Mouse (Mus musculus) lung, postnatal 36 days (tissue): ENCODE measurements around the gene Wdtc1.

Experiments
- DNase-seq: peaks from one replicate; pipeline ENCODE4 v3.0.0; 2022; ENCODE audit warnings: mixed read lengths

Wdtc1 gene

DNA sequence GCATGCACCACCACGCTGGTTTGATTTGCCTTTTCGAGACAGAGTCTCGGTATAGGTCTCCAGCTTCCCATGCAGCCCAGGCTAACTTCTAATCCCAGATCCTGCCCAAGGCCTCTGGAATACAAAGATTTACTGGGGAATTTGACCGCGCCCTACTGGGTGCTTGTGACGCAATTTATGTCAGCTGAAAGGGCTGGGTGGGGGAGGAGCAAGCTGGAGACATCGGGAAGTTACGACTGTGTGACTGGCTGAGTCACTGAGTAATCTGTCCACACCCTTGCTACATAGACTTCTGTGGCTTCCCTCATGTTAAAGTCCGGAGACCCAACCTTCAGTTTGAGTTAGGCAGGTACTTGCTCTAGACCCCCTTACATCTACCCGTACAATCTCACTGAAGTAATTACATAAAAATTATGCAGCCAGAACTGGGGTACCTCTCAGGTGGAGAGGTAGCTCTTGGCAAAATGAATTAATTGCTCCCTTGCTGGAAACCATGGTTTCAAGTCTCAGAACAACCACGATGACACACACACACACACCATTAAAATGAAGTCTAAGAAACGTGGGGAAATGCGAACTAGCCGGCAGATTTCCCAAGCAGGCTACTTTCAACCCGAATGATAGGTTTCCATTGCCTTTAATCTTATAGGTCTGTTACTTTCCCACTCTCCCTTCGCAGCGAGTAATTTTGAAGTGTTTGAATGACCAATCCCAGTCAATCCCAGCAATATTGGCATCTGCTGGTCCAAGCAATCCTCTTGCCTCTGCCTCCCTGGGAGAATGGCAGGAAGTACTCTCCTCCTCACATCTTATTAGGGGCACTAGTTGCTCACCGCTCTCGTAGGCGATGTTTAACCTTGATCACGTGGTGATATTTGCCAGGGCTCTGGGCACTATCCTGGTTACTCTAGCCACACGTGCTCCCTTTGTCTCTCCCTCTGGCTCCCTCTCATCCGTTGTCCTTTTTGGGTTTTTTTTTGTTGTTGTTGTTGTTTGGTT lies at the start of gene Wdtc1:
Gene Wdtc1 (minus strand): TSS at position 115 of the 999 bp plus-strand sequence.
- DNase-seq = peak; percentile 62

DNA sequence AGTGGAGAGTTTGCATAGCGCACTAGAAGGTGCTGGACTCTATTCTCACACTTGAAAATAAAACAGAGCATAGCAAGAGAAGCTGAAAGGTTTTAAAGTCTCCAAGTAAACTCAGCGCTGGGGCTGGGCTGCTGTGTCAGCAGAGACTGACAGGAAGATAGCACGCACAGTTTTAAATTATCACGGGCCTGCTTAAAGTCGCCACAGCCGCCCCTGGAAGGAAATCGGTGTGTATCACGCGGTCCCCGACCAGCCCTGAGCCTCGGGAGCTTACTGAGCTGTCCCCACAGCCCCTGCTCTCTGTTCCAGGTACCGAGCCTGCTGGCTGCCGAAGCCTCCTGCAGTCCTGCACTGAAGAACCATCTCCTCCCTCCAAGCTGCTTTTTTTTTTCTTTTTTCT lies 48.7 kb upstream of the Wdtc1 start:
- no peak for DNase-seq

DNA sequence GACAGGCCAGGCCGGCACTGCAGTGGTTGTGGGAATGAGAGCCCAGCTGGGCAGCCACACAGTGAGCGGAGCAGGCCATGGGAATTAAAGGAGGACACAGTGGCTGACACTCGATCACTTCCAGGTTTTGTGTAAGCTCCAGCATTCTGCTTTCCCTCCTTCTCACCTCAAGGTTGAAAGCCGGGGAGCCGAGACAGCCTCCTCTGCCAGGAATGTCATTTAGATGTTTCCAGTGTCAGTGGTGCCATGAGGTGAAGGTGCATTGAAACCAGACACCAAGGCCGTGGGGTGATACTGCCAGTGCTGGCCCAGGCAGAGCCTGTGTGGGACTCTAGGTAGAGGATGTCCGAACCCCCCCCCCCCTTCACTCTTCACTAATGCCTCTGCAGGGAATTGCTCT lies 46.8 kb upstream of the Wdtc1 start:
- DNase-seq = no peak

DNA sequence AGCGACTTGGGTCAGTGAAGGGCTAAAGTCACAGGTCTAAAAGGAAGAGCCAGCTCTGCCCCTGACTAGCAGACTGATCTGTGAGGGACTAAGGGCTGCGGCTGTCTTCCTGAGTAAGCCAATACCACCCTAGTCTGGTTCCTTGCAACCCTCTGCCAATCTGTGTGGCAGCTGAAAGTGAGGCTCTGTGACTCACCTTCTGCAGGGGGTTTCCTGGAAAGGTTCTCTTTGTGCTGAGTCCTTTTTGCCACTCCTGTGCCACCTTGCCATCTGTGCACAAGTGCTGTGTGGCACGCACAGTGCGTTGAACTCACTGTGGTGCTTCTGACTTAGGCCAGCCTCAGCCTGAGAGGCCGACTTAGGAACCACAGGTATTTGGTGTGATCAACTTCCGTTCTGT lies 46.2 kb upstream of the Wdtc1 start:
- no peak for DNase-seq

DNA sequence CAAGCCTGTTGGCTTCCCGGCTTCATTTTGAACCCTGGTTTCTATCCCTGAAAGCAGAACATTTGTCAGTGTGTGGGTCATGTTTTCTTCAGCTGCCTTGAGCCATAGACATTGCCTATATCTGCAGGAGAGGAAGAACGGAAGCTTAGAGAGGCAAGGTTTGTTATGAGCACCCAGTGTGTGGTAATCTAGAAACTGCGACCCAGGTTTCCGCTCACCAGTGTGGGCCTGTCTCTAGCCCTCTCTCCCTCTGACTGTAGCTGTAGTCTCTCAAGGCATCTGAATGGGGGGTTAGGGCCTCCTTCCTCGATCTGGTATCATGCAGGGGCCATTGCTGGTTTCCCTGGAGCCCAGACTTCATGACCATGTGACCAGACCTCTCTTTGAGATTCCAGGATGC lies 45.3 kb upstream of the Wdtc1 start:
- no peak for DNase-seq

DNA sequence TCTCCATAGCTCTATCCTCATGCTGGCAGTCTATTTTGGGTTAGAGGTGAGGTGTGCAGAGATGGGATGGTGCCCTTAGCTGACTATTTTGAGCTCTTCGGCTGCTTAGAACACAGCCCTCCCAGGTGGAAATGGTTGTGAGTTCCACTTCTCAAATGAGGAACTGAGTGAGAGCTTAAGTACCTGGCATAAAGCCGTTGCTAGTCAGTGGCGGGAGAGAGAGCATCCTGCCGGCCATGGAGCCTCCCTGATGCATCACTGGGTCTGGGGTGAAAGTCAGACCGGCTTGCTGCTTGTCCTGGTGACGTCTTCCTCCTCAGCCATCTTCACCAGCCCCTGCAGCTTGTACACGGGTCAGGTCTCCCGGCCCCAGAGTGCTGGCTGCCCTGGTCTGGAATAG lies 44.7 kb upstream of the Wdtc1 start:
- no peak for DNase-seq

DNA sequence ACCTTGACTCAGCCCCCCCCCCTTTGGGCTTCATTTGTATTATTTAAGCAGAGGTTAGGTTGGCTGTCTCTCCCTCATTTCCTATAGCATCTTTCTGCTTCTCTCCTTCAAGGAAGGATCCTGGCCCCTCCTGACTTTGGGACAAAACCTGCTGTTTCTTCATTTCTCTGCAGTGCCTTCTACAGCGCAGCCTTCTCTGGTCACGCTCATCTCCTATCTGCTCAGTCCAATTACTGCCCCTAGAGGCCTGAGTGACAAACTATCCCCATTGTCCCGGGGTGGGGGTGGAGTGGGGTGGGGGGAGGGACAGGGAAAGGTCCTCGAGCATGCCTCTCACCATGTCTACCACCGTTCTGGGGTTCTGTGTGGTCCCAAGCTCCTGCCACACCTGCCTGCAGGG lies 44.0 kb upstream of the Wdtc1 start:
- DNase-seq = no peak

DNA sequence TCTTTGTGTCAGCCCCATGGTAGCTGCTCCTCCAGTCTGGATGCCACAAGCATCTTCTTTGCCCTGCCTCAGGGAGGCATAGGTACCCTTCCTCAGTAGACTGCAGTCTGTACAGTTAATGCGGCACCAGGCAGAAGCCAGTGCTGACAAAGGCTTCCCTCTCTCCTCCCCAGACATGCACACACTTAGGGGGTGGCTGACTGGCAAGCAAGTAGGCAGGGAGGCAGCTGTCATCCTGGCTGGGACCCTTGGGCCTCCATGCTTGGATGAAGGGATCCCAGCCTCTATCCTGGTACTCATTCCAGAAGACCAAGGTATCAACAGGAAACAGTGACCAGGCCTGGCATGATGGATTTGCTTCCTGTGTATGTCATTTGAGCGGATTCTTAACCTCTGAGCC lies 42.8 kb upstream of the Wdtc1 start:
- no peak for DNase-seq

DNA sequence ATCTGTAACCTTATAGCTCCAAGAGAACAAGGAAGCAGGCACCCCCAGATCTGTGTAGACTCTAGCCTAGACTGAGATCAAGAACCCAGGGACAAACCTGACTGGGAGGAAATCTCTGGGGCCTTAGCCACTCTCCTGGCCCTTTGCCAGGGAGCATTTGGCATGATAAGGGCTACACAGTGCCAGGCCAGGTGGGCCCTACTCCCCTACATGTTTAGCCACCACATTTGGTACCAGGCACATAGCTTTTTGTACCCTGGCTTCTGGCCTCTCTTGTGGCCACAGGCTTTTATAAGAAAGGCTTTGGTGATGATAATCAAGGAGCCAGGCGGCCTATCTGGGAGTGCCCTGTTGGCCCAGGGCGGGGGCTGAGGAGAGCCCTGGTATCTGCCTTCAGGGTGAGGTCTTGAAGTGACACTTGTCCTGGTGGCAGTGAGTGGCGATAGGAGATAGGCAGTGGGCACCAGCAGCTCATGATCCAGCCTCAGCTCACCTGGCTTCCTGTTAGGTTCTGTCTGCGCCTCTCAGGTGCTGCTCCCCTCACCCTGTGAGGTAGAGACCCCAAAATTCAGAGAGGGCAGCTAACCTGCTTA lies 41.8 kb upstream of the Wdtc1 start:
- no peak for DNase-seq

DNA sequence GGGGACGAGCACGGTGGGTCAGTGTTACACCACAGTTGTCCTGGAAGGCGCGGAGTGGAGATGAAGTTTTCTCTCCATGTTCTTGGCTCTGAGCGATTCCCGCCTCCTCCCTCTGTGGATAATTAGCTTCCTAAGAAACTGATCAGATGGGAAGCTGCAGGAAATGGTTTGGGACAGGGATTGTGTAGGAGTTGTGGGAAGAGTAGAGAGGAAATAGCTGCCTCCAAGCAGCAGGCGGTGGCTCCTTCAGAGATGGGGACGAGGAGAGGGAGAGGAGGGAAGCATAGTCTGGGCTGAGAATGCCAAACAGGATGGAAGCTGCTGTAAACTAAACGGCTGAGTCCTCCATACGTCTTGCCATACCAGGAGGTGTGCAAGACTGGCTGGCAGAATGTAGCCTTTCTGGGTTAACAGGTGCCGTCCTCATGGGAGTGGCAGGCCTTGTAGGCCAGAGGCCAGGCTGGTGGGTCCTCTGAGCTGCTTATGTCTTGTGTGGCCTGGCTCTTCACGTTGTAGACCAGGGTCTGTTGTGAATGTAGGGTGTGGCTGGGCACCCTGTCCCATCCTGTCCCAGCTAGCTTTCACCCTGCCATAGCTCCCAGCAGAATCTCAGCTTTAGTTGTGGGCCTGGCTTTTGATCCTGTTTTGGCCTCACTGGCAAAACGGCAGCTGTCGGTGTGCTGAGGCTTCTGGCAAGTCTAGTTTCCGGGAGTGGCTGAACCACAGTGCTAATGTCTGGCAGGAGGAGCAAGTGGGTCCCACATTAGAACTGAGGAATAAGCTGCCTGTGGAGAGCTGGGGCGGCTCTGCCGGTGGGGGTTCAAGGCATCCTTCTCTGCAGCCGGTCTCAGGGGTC lies 38.1 kb upstream of the Wdtc1 start:
- no peak for DNase-seq

DNA sequence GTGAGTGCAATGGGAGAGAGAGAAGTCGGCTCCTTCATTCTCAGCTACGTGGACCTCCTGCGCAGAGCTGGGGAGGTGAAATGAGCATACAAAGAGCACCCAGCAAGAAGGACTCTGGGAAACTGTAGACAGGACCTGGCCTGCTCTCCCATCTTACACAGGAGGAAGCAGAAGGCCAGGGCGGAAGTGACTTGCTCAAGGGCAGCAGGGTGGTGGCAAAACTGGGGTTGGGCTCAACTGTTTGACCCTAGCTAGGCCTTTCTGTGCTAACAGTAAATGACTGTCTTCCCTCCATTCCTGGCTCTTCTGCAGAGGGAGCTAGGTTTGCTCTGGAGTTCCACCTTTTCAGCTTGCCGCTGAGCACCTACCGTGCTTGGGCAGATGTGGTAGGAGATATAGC lies 37.3 kb upstream of the Wdtc1 start:
- DNase-seq = peak; percentile 43

DNA sequence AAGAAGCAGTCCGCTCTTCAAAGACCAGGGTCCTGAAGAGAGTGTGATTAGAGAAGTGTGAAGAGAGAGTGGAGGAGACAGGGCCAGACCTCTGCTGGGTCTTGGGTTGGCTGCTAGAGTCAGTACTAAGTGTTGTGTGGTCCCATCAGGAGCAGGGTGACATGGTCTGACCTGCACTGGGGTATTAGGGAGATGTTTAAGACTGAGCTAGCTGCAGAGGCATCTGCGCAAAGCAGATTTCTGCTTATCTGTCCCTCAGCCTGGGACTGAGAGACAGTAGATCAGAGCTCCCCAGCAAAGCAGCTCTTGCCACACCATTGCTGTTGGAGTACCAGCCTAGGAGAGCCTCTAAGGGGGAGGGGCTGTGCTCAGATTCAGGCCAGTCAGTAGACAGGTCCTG lies 36.8 kb upstream of the Wdtc1 start:
- no peak for DNase-seq

DNA sequence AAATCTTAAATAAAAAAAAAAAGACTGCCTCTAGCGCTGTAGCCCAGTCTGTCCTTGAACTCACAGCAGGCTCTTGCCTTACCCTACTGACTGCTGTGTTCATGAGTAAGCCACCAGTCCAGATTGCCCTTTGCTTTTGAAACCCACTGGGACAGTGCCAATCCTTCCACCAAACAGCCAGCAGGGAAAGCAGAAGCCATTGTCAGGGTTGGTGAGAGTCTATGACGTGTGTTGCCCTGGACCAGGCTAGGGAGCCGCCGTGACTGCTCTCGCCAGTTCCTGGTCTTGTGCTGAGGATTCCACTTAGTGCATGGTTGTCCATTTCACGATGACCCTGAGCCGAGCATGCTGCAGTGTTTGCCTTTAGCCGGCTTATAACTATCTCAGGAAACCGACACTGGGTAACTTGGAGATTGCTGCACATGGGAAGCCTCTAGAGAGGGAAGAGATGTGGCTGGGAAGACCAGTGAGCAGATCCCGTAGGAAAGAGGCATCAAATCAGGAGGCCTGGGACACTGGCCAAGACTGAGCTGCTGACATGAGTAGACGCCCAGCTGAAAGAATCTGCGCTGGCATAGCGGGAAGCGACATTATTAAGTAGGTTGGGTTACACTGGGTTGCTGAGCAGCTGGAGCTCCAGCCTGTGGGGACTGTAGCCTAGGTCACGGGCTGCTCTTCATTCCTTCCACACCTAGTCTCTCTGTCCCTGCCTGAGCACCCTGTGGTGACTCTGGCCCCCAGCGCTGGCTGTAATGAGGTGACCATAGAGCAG lies 35.7 kb upstream of the Wdtc1 start:
- peak; percentile 75 for DNase-seq

DNA sequence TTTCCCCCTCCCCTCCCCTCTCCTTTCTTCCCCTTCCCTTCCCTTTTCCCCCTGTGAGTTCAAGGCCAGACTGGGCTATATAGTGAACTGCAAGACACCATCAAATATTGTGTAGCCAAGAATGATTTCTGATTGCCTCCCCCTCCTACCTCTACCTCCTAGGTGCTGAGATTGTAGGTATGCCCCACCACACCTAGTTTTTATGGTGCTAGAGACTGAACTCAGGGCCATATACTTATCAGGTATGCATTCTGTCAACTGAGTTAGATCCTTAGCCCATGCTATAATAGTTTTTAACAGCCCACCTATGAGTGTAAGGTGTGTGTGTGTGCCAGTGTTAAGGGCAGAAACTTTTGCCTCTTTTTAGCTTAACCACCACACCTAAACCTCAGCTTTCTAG lies 33.8 kb upstream of the Wdtc1 start:
- DNase-seq = no peak

DNA sequence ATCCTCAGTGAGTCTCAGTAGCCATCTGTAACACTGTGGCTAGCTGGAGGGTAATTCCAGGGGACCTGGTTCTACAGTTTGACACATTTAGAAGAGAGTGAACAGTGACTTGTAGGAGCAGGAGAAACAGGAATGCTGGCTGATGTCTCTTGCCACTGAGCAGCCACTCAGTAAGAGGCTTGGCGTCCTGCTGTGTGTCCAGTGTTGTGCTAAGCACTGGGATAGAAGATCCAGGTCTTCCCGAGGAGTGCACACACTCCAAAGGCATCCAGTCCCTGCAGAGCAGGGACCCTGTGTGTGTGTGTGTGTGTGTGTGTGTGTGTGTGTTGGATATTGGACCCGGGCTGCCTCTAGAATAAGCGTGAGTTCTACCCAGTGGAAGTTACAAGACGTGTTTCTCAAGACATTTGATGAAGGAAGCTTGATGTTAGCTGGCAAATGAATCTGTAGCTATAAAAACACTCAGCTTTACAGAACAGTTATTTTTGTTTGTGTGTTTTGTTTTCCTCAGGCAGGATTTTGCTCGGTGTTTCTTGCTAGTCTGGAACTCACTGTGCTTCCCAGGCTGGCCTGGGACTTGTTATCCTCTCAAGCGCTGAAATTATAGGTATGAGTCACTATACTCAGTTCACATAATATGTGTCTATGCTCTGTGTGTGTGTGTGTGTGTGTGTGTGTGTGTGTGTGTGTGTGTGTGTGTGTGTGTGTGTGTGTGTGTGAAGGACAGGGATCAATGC lies 32.9 kb upstream of the Wdtc1 start:
- DNase-seq = no peak

DNA sequence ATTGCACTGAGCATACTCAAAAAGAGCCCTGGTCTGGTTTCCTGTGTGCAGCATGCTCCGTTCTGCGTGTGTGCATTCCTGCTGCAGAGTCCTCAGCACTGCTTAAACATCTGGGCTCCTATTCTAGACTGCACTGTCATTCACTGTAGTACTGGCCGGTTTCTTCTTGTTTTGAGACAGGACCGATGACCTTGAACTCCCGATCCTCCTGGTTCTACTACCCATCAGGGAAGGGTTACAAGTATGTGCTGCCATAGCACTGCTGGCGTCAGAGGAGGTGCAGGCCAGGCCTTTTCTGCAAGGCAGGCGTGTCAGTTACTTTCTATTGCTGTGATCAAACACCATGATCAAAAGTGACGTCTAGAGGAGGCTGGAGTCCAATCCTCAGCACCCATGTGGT lies 27.9 kb upstream of the Wdtc1 start:
- no peak for DNase-seq

DNA sequence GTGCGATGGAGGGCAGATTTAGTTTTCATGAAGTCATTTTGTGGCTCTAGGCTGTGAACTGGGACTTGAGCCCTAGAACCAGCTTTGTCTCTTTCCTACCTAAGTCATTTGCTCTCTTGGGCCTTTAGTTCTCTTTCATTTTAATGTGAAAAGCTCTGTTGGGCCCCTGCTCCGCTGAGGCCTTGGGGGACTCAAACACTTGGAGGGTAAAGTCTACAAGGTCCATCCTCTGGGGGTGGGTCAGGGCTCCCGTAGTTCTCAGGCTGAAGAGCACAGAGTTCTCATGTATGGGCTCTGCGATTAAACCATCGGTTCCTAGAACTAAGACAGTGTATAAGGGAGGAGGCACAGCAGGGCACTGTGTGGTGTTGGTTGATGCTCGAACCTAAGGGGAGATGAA lies 27.3 kb upstream of the Wdtc1 start:
- no peak for DNase-seq

DNA sequence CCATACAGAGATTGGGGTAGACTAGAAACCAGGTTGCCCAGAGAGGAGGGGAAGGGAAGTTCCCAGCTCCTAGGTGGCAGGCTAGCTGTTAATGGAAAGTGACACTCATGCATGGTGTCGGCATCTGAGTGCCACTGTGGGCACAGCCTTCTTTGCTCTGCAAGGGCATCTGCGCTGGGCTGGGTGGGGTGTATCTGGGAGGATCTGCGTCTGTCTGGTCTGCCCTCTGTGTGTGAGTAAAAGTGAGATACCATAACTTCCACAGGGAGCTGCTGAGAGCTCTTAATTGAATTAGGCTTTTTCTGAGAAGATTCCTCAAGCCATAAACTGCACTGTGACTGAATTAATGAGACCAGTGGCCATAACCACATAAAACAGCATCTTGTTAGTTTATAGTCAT lies 26.6 kb upstream of the Wdtc1 start:
- no peak for DNase-seq

DNA sequence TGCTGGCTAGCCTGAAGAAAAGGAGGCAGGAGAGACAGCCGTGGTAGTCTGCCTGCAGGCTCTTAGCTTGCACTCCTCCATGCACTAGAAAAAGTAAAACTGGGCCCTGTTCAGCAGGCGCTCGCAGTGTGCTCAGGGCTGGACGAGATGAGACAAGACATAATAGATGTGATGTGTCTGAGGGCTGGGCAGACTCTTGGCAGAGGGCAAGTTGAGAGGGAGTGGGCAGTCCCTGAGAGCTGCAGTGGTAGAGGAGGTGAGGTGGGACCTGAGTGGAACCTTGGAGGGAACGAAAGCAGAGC lies 25.7 kb upstream of the Wdtc1 start:
- no peak for DNase-seq

DNA sequence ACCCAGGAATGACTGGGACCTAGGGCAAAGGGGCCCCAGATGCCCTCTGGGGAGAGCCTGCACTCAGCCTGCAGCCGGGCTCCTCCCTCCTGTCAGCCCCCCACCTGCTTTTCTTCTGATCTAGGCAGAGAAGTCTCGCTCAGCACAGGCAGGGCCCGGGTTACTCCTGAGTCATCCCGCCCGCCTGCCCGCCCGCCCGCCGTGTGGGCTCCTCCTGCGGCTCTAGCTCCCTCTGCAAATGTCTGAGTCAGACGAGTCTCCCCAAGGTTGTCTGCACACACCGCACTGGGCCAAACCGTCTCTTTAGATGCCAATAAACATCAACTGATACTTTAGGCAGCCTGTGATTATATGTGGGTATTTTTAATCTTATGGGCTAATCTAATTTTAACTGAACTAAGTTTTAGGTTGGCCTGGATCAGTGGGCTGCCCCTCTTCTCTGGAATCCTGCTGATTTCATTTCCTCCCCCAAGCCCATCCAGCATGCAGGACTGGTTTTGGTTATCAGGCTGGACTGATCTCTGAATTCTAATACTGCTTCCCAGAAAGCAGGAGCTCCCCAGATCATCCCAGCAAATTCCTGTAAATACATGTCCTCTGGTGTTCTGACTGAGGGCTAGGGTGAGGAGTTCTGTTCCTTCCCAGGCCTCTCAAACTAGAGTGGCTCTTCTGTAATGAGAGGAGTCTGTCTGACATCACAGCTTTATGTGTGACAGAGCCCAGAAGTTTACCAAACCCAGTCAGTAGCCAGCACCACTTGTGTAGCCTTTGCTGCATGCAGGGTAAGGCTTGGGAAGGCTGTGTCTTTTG lies 25.2 kb upstream of the Wdtc1 start:
- peak; percentile 34 for DNase-seq
